In the genomic region with DNA sequence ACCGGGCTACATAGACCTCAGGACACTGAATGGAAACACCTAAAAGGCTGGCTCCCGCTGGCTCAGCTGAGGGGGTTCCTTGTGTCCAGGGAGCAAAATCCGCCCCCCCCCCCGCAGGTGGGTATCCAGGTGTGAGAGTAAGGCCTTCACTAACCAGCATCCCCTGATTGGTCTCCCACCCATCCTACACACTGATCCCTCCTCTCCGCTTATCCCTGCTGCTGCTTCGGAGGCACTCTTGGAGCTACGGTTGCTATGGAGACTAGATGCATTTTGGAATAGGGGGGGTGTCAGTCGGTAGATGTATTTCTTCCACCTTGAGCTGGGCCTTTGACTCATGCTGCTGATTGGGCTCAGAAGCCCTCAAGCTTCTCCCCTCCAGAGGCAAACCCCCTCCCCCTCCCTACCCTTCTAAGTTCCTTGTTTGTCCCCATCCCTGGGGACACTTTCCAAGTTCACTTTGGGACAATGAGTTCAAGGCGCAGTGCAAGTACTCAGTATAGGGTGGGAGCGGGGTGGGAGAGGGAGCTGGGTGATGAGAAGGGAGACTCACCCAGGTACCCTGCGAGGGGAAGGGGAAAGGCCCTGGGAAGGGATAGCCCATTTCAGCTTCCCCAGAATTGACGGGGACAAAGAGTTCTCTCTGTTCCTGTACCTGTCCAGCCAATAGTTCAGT, we compare ENCODE assay signal across 8 mouse cellular contexts. TPM values are rescaled to one million over a fixed set of nuclear protein-coding genes. Genes with fewer than 3 reads are reported as not detected.
A peak's percentile ranks its signal among the peaks of the same experiment; 100 is the strongest.
DNase-seq lines count a peak whose midpoint lies in the region; ATAC-seq and TF ChIP-seq lines count a peak whose summit lies in the region.

No protein-coding gene starts in this region.

- H3K4me1 ChIP-seq in heart, adult 2 months (ENCODE audit: control insufficient read depth, insufficient read depth, low read length): no peaks in the 10 kb centered on the region
- H3K4me1 ChIP-seq in hindbrain, embryonic 16.5 days (ENCODE audit: control insufficient read depth, insufficient read depth, low read depth, low read length): peaks cover 33% of the 10 kb centered on the region
- peaks cover 43% of the 10 kb centered on the region for H3K4me1 ChIP-seq in midbrain, embryonic 16.5 days (ENCODE audit: control insufficient read depth, insufficient read depth, low read length)

- ATAC-seq in hindbrain, embryonic 16.5 days: peak; percentile 51
- ATAC-seq in midbrain, embryonic 16.5 days: peak; percentile 73
- no peak for ATAC-seq in CD4-positive, CD25-positive, alpha-beta regulatory T cell, adult 4 months

- H3K9ac ChIP-seq in heart, adult 2 months (ENCODE audit: low read depth, low read length): 0 out of 2 replicates have a peak overlapping the region, but pooled peaks have one; percentile 21
- peak overlapping the region; percentile 49 for H3K9ac ChIP-seq in hindbrain, embryonic 16.5 days (ENCODE audit: low read depth, low read length)
- H3K9ac ChIP-seq in midbrain, embryonic 16.5 days (ENCODE audit: low read depth, low read length): peak overlapping the region; percentile 66

- TF ChIP-seq CTCF in heart, adult 2 months (IDR thresholded peaks at IDR 0.05): no peak

- H3K4me3 ChIP-seq in heart, adult 2 months: peak overlapping the region; percentile 53
- H3K4me3 ChIP-seq in hindbrain, embryonic 16.5 days (ENCODE audit: low read length): peak overlapping the region; percentile 83
- peak overlapping the region; percentile 88 for H3K4me3 ChIP-seq in midbrain, embryonic 16.5 days (ENCODE audit: low read depth, low read length)

- WGBS in heart, adult 2 months: 10% methylated on average over 12 of the region's 12 CpGs
- 3% methylated on average over 11 of the region's 12 CpGs for WGBS in hindbrain, embryonic 16.5 days
- 0% methylated on average over 12 of the region's 12 CpGs for WGBS in midbrain, embryonic 16.5 days

- H3K27me3 ChIP-seq in heart, adult 2 months (ENCODE audit: control insufficient read depth, insufficient read depth, low read length): no peaks in the 10 kb centered on the region; the same call in 1 of the 2 replicates
- H3K27me3 ChIP-seq in hindbrain, embryonic 16.5 days (replicated peaks; ENCODE audit: control insufficient read depth, insufficient read depth, low read length): no peaks in the 10 kb centered on the region
- 0 out of 2 replicates have a peak, but pooled peaks cover 3% of the 10 kb centered on the region for H3K27me3 ChIP-seq in midbrain, embryonic 16.5 days (ENCODE audit: control insufficient read depth, insufficient read depth, low read depth, low read length)

- intact Hi-C loops in heart, adult 2 months (cut with DNase I): no loop called here

- no peaks in the 10 kb centered on the region for H3K79me2 ChIP-seq in heart, adult 2 months (replicated peaks; ENCODE audit: control insufficient read depth, insufficient read depth, low read length)

- H3K9me3 ChIP-seq in hindbrain, embryonic 16.5 days (ENCODE audit: control insufficient read depth, low read length): no peaks in the 10 kb centered on the region
- H3K9me3 ChIP-seq in midbrain, embryonic 16.5 days (replicated peaks; ENCODE audit: control insufficient read depth, low read length, poor library complexity, severe bottlenecking): no peaks in the 10 kb centered on the region

- H3K36me3 ChIP-seq in heart, adult 2 months (ENCODE audit: control insufficient read depth, insufficient read depth, low read length): no peaks in the 10 kb centered on the region
- H3K36me3 ChIP-seq in hindbrain, embryonic 16.5 days (ENCODE audit: control insufficient read depth, insufficient read depth, low read length): peaks cover 2% of the 10 kb centered on the region; the same call in 1 of the 2 replicates
- H3K36me3 ChIP-seq in midbrain, embryonic 16.5 days (ENCODE audit: control insufficient read depth, insufficient read depth, low read length): peaks cover 4% of the 10 kb centered on the region

- TF ChIP-seq EP300 in heart, adult 2 months (IDR thresholded peaks at IDR 0.05; ENCODE audit: insufficient read depth, low read depth, low read length): no peak

- H3K4me2 ChIP-seq in hindbrain, embryonic 16.5 days (ENCODE audit: low read length): peak overlapping the region; percentile 86
- H3K4me2 ChIP-seq in midbrain, embryonic 16.5 days (ENCODE audit: low read length): peak overlapping the region; percentile 99

- DNase-seq in heart, adult 2 months: peak in 1 of 2 experiments; percentile 23
- no peak for DNase-seq in heart, adult 8-10 months (ENCODE audit: low spot score)
- DNase-seq in ZHBTc4 (ENCODE audit: low read depth, low spot score): peak; percentile 14
- no peak for DNase-seq in adrenal gland, adult 8-10 months
- no peak for DNase-seq in cerebellum, adult 9-10 months

- no peak for TF ChIP-seq POLR2A in heart, adult 2 months (IDR thresholded peaks at IDR 0.05; ENCODE audit: insufficient read depth, low read depth, low read length)

- H3K27ac ChIP-seq in heart, adult 2 months: peak overlapping the region; percentile 41; the same call in 1 of the 2 replicates
- peak overlapping the region; percentile 92 for H3K27ac ChIP-seq in hindbrain, embryonic 16.5 days (ENCODE audit: low read depth, low read length)
- peak overlapping the region; percentile 95 for H3K27ac ChIP-seq in midbrain, embryonic 16.5 days (ENCODE audit: low read length)

RNA-seq across cellular contexts. Expression of a gene that starts 3.1 kb away (rescaled TPM):
- total RNA-seq in heart, adult 2 months (2021): 1 to 10 TPM; 5.0 to 5.5 TPM
- 2.9 and 4.8 TPM in 2 replicates for polyA plus RNA-seq in heart, adult 2 months (2012; rRNA removed)
- total RNA-seq in heart, adult 8-10 months (2022): 1 to 10 TPM; 3.6 to 6.1 (median 4.8) TPM
- 3.4 and 4.2 TPM in 2 replicates for polyA plus RNA-seq in hindbrain, embryonic 16.5 days (2015; fragmentation: Nextera tagmentation; extraction: Ambion mirVana)
- polyA plus RNA-seq in midbrain, embryonic 16.5 days (2015; fragmentation: Nextera tagmentation; extraction: Ambion mirVana): 5.1 and 5.3 TPM in 2 replicates
- 1 to 10 TPM; 3.0 to 7.5 (median 5.5) TPM for total RNA-seq in adrenal gland, adult 8-10 months (2022)
- 10 to 100 TPM; 29.8 to 34.6 TPM for polyA plus RNA-seq in CD4-positive, CD25-positive, alpha-beta regulatory T cell, adult 4 months (2017; shearing (Covaris generic))

RNA-seq across cellular contexts. Expression of a gene that starts 8.1 kb away (rescaled TPM):
- 10 to 100 TPM; 39.3 to 51.0 TPM for total RNA-seq in heart, adult 2 months (2021)
- 67.6 and 130 TPM in 2 replicates for polyA plus RNA-seq in heart, adult 2 months (2012; rRNA removed)
- 10 to 100 TPM; 43.7 to 50.9 (median 48.6) TPM for total RNA-seq in heart, adult 8-10 months (2022)
- 123 TPM in 2 replicates for polyA plus RNA-seq in hindbrain, embryonic 16.5 days (2015; fragmentation: Nextera tagmentation; extraction: Ambion mirVana)
- polyA plus RNA-seq in midbrain, embryonic 16.5 days (2015; fragmentation: Nextera tagmentation; extraction: Ambion mirVana): 105 and 110 TPM in 2 replicates
- total RNA-seq in adrenal gland, adult 8-10 months (2022): 100 to 1,000 TPM; 120 to 138 (median 128) TPM
- 100 to 1,000 TPM in 1 of 2 experiments, 10 to 100 TPM in 1; 87.4 to 109 TPM for polyA plus RNA-seq in CD4-positive, CD25-positive, alpha-beta regulatory T cell, adult 4 months (2017; shearing (Covaris generic))

RNA-seq across cellular contexts. Expression of a gene that starts 14.8 kb away (rescaled TPM):
- total RNA-seq in heart, adult 2 months (2021): 10 to 100 TPM; 77.8 to 83.0 TPM
- polyA plus RNA-seq in heart, adult 2 months (2012; rRNA removed): 110 and 139 TPM in 2 replicates
- 10 to 100 TPM; 74.9 to 90.0 (median 79.0) TPM for total RNA-seq in heart, adult 8-10 months (2022)
- 669 and 724 TPM in 2 replicates for polyA plus RNA-seq in hindbrain, embryonic 16.5 days (2015; fragmentation: Nextera tagmentation; extraction: Ambion mirVana)
- polyA plus RNA-seq in midbrain, embryonic 16.5 days (2015; fragmentation: Nextera tagmentation; extraction: Ambion mirVana): 646 and 776 TPM in 2 replicates
- total RNA-seq in adrenal gland, adult 8-10 months (2022): 100 to 1,000 TPM; 197 to 246 (median 230) TPM
- 100 to 1,000 TPM; 294 to 347 TPM for polyA plus RNA-seq in CD4-positive, CD25-positive, alpha-beta regulatory T cell, adult 4 months (2017; shearing (Covaris generic))

RNA-seq across cellular contexts. Expression of a gene that starts 18.2 kb away (rescaled TPM):
- total RNA-seq in heart, adult 2 months (2021): 1 to 10 TPM; 2.8 to 3.1 TPM
- polyA plus RNA-seq in heart, adult 2 months (2012; rRNA removed): 2.5 and 2.7 TPM in 2 replicates
- total RNA-seq in heart, adult 8-10 months (2022): 1 to 10 TPM; 2.4 to 4.1 (median 3.3) TPM
- 5.2 and 6.0 TPM in 2 replicates for polyA plus RNA-seq in hindbrain, embryonic 16.5 days (2015; fragmentation: Nextera tagmentation; extraction: Ambion mirVana)
- 5.6 and 6.3 TPM in 2 replicates for polyA plus RNA-seq in midbrain, embryonic 16.5 days (2015; fragmentation: Nextera tagmentation; extraction: Ambion mirVana)
- 10 to 100 TPM in 2 of 4 experiments, 1 to 10 TPM in 2; 8.9 to 11.3 (median 10.3) TPM for total RNA-seq in adrenal gland, adult 8-10 months (2022)
- under 1 TPM; 0.19 to 0.73 TPM for polyA plus RNA-seq in CD4-positive, CD25-positive, alpha-beta regulatory T cell, adult 4 months (2017; shearing (Covaris generic))

RNA-seq across cellular contexts. Expression of a gene that starts 30.1 kb away (rescaled TPM):
- under 1 TPM in 1 of 2 experiments, not detected in 1; 0.10 TPM for total RNA-seq in heart, adult 2 months (2021)
- 0.12 and 0.35 TPM in 2 replicates for polyA plus RNA-seq in heart, adult 2 months (2012; rRNA removed)
- total RNA-seq in heart, adult 8-10 months (2022): under 1 TPM in 1 of 4 experiments, not detected in 3; 0.19 TPM
- polyA plus RNA-seq in hindbrain, embryonic 16.5 days (2015; fragmentation: Nextera tagmentation; extraction: Ambion mirVana): 0.12 and 0.18 TPM in 2 replicates
- polyA plus RNA-seq in midbrain, embryonic 16.5 days (2015; fragmentation: Nextera tagmentation; extraction: Ambion mirVana): 0.08 and 0.14 TPM in 2 replicates
- under 1 TPM; 0.41 to 0.83 (median 0.53) TPM for total RNA-seq in adrenal gland, adult 8-10 months (2022)
- under 1 TPM in 1 of 2 experiments, not detected in 1; 0.27 TPM for polyA plus RNA-seq in CD4-positive, CD25-positive, alpha-beta regulatory T cell, adult 4 months (2017; shearing (Covaris generic))

Comparison
In these comparisons a context has a peak if more than half of its experiments do, and no peak if none do; other contexts are left out.
1. H3K27ac ChIP-seq: peak in every context shown above with its lines; median percentile 95 in midbrain, embryonic 16.5 days; 92 in hindbrain, embryonic 16.5 days; 41 in heart, adult 2 months.